Mouse (Mus musculus) cortical plate, adult 2 months (tissue): ENCODE data around the gene Fam117a.

Experiments used
- CTCF ChIP-seq: fragments of 200-500 bp; IDR thresholded peaks from 2 replicates; pipeline ENCODE4 v1.5.1; 2011; ENCODE audit warnings: mild to moderate bottlenecking, control low read depth, low read length; ENCODE audit not compliant: insufficient read depth; ENCODE audit errors: extremely low read depth
- POLR2A ChIP-seq: fragments of 200-500 bp; IDR thresholded peaks from 2 replicates; pipeline ENCODE4 v1.6.1; 2011; ENCODE audit warnings: mild to moderate bottlenecking, low read length, control low read depth; ENCODE audit not compliant: insufficient read depth; ENCODE audit errors: extremely low read depth

DNA sequence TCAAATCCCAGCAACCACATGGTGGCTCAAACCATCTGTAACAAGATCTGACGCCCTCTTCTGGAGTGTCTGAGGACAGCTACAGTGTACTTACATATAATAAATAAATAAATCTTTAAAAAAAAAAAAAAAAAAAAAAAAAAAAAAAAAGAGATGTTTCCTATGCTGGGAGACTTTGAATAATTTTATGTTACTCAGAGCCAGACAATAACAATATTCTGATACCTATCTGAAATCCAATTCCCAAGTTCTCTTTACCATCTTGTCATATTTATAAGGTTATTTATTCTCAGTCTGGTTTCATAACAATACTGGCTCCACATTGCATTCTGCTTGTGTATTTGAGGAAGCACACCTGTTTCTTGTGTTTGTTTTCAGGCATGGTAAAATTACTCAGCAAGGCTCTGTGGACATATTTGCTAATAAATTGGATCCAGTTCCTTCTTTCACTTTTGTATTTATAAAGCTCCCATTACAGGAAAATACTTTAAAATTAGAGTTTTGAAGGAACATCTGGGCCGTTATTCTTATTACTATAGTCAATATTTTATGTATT is 84.1 kb downstream of the Fam117a start:
- TF ChIP-seq POLR2A: no peak
- TF ChIP-seq CTCF: no peak
